In genomic region chr3:142535667-142536066, GRCm38 (mm10) we compare ENCODE assay signal across 45 mouse cellular contexts. TPM values are rescaled to one million over a fixed set of nuclear protein-coding genes. Genes with fewer than 3 reads are reported as not detected.
"Had no signal": no experiment of that assay in that cellular context is flagged by ENCODE, and none has a peak within 500 bp of the region (broad histone marks: within the 10 kb centered on the region; RNA-seq: fewer than 3 reads in every experiment).

No protein-coding gene starts in this region.

- ATAC-seq: liver, embryonic 12.5 days; liver, postnatal 0 days; midbrain, embryonic 13.5 days; midbrain, embryonic 15.5 days; midbrain, embryonic 16.5 days had no signal

- H3K36me3 ChIP-seq: limb, embryonic 10.5 days; limb, embryonic 12.5 days; limb, embryonic 13.5 days; limb, embryonic 15.5 days; liver, embryonic 12.5 days; liver, embryonic 13.5 days; liver, embryonic 15.5 days; lung, embryonic 15.5 days; midbrain, embryonic 10.5 days; midbrain, embryonic 12.5 days; midbrain, embryonic 13.5 days; midbrain, embryonic 15.5 days had no signal

- DNase-seq: left cerebral cortex, postnatal 4 days; liver; liver, embryonic 13.5 days; liver, postnatal 0 days; lung, adult 2 months; lung, embryonic 14.5 days; lung, postnatal 10 days; lung, postnatal 14 days; lung, postnatal 36 days; lung, postnatal 4 days; midbrain, embryonic 14.5 days had no signal

- H3K9ac ChIP-seq: limb, embryonic 12.5 days; limb, embryonic 13.5 days; limb, embryonic 15.5 days; liver, embryonic 12.5 days; liver, embryonic 13.5 days; liver, embryonic 14.5 days; liver, embryonic 15.5 days; liver, postnatal 0 days; lung, embryonic 14.5 days; lung, embryonic 15.5 days; midbrain, embryonic 12.5 days; midbrain, embryonic 13.5 days; midbrain, embryonic 15.5 days had no signal

- H3K27ac ChIP-seq: left cerebral cortex, adult 2 months; limb, embryonic 10.5 days; limb, embryonic 12.5 days; limb, embryonic 13.5 days; limb, embryonic 15.5 days; liver, embryonic 12.5 days; liver, embryonic 13.5 days; liver, embryonic 14.5 days; liver, embryonic 15.5 days; lung, embryonic 15.5 days; macrophage; midbrain, embryonic 10.5 days; midbrain, embryonic 12.5 days; midbrain, embryonic 13.5 days; midbrain, embryonic 15.5 days had no signal

- H3K27me3 ChIP-seq: limb, embryonic 15.5 days; liver, embryonic 12.5 days; liver, embryonic 13.5 days; liver, embryonic 15.5 days; lung, embryonic 15.5 days; megakaryocyte, embryonic 14.5 days; midbrain, embryonic 15.5 days had no signal

- H3K4me1 ChIP-seq: limb, embryonic 12.5 days; limb, embryonic 15.5 days; liver, embryonic 12.5 days; lung, embryonic 15.5 days; midbrain, embryonic 12.5 days had no signal

- H3K4me3 ChIP-seq: left cerebral cortex, adult 2 months; limb, embryonic 10.5 days; limb, embryonic 12.5 days; limb, embryonic 13.5 days; limb, embryonic 15.5 days; liver, embryonic 12.5 days; liver, embryonic 13.5 days; liver, embryonic 15.5 days; lung, embryonic 15.5 days; megakaryocyte, embryonic 14.5 days; midbrain, embryonic 10.5 days; midbrain, embryonic 12.5 days; midbrain, embryonic 13.5 days; midbrain, embryonic 15.5 days; myocyte had no signal

- H3K4me2 ChIP-seq: limb, embryonic 12.5 days; limb, embryonic 13.5 days; limb, embryonic 15.5 days; liver, embryonic 11.5 days; liver, embryonic 12.5 days; liver, embryonic 13.5 days; liver, embryonic 15.5 days; lung, embryonic 14.5 days; lung, embryonic 15.5 days; midbrain, embryonic 11.5 days; midbrain, embryonic 12.5 days; midbrain, embryonic 13.5 days; midbrain, embryonic 15.5 days had no signal

- H3K9me3 ChIP-seq: limb, embryonic 10.5 days; limb, embryonic 12.5 days; limb, embryonic 13.5 days; limb, embryonic 15.5 days; liver, embryonic 12.5 days; liver, embryonic 13.5 days; liver, embryonic 15.5 days; lung, embryonic 15.5 days; megakaryocyte, embryonic 14.5 days; midbrain, embryonic 10.5 days; midbrain, embryonic 12.5 days; midbrain, embryonic 13.5 days; midbrain, embryonic 15.5 days had no signal

RNA-seq across cellular contexts. Expression of gene Gbp5, which starts 41.9 kb away (rescaled TPM):
- polyA plus RNA-seq: limb, embryonic 11.5 days; limb, embryonic 12.5 days; limb, embryonic 15.5 days; liver, embryonic 11.5 days; midbrain, embryonic 10.5 days; midbrain, embryonic 11.5 days; midbrain, embryonic 12.5 days; myocyte had no signal

RNA-seq across cellular contexts. Expression of gene Gbp2b, which starts 59.0 kb away (rescaled TPM):
- total RNA-seq: left cerebral cortex, adult 18-20 months; left cerebral cortex, adult 2 months; left cerebral cortex, adult 8-10 months; left cerebral cortex, postnatal 10 days; left cerebral cortex, postnatal 14 days; left cerebral cortex, postnatal 25 days; left cerebral cortex, postnatal 36 days; left cerebral cortex, postnatal 4 days; megakaryocyte progenitor cell, adult 5-6 weeks; megakaryocyte, adult 5-6 weeks; megakaryocyte-erythroid progenitor cell, adult 5-6 weeks; midbrain, postnatal 0 days; monocyte, adult 5-6 weeks had no signal
- polyA plus RNA-seq: limb, embryonic 10.5 days; limb, embryonic 11.5 days; limb, embryonic 12.5 days; limb, embryonic 13.5 days; limb, embryonic 14.5 days; limb, embryonic 15.5 days; liver, embryonic 11.5 days; liver, embryonic 12.5 days; liver, embryonic 13.5 days; liver, embryonic 16.5 days; lung, embryonic 14.5 days; lung, embryonic 15.5 days; midbrain, embryonic 10.5 days; midbrain, embryonic 11.5 days; midbrain, embryonic 12.5 days; midbrain, embryonic 13.5 days; midbrain, embryonic 14.5 days; midbrain, embryonic 15.5 days; midbrain, embryonic 16.5 days; midbrain, postnatal 0 days; neural tube, embryonic 11.5 days had no signal
